8 mouse cellular contexts compared by ENCODE assay signal in genomic region chr2:162998528-162999230, GRCm38 (mm10). TPM values are rescaled to one million over a fixed set of nuclear protein-coding genes. Genes with fewer than 3 reads are reported as not detected.
A peak's percentile ranks its signal among the peaks of the same experiment; 100 is the strongest.
DNase-seq lines count a peak whose midpoint lies in the region; ATAC-seq and TF ChIP-seq lines count a peak whose summit lies in the region.

No protein-coding gene starts in this region.

- no peaks in the 10 kb centered on the region for H3K9me3 ChIP-seq in intestine, embryonic 16.5 days (ENCODE audit: control insufficient read depth, low read length)
- H3K9me3 ChIP-seq in limb, embryonic 13.5 days, result no peaks in the 10 kb centered on the region
- no peaks in the 10 kb centered on the region for H3K9me3 ChIP-seq in midbrain, embryonic 14.5 days (ENCODE audit: control insufficient read depth, low read length)

- 0 out of 2 replicates have a peak, but pooled peaks cover 3% of the 10 kb centered on the region for H3K27me3 ChIP-seq in intestine, embryonic 16.5 days (replicated peaks; ENCODE audit: control insufficient read depth, insufficient read depth, low read length)
- H3K27me3 ChIP-seq in limb, embryonic 13.5 days, result no peaks in the 10 kb centered on the region; the same call in 1 of the 2 replicates
- no peaks in the 10 kb centered on the region for H3K27me3 ChIP-seq in midbrain, embryonic 14.5 days (ENCODE audit: control insufficient read depth, insufficient read depth, low read length)

- H3K36me3 ChIP-seq in intestine, embryonic 16.5 days (ENCODE audit: control insufficient read depth, insufficient read depth, low read length), result no peaks in the 10 kb centered on the region
- no peaks in the 10 kb centered on the region for H3K36me3 ChIP-seq in limb, embryonic 13.5 days
- no peaks in the 10 kb centered on the region for H3K36me3 ChIP-seq in midbrain, embryonic 14.5 days (ENCODE audit: control insufficient read depth, insufficient read depth, low read length)

- no peak overlapping the region for H3K27ac ChIP-seq in cortical plate, adult 2 months (ENCODE audit: insufficient read depth, low read length)
- H3K27ac ChIP-seq in intestine, embryonic 16.5 days (ENCODE audit: low read length), result no peak overlapping the region
- no peak overlapping the region for H3K27ac ChIP-seq in limb, embryonic 13.5 days
- H3K27ac ChIP-seq in midbrain, embryonic 14.5 days (replicated peaks; ENCODE audit: low read depth, low read length), result no peak overlapping the region

- no peak for TF ChIP-seq POLR2A in cortical plate, adult 2 months (IDR thresholded peaks at IDR 0.05; ENCODE audit: extremely low read depth, insufficient read depth, low read length)

- H3K4me3 ChIP-seq in cortical plate, adult 2 months (ENCODE audit: insufficient read depth, low read length), result no peak overlapping the region
- H3K4me3 ChIP-seq in intestine, embryonic 16.5 days (ENCODE audit: low read length), result no peak overlapping the region
- H3K4me3 ChIP-seq in limb, embryonic 13.5 days, result peak overlapping the region; percentile 15; the same call in 1 of the 2 replicates
- no peak overlapping the region for H3K4me3 ChIP-seq in midbrain, embryonic 14.5 days (replicated peaks; ENCODE audit: low read depth, low read length)

- H3K9ac ChIP-seq in intestine, embryonic 16.5 days (ENCODE audit: low read depth, low read length), result no peak overlapping the region
- H3K9ac ChIP-seq in limb, embryonic 13.5 days, result 0 out of 2 replicates have a peak overlapping the region, but pooled peaks have one; percentile 19
- no peak overlapping the region for H3K9ac ChIP-seq in midbrain, embryonic 14.5 days (replicated peaks; ENCODE audit: low read length)

- peak; percentile 84 for ATAC-seq in granulocyte monocyte progenitor cell, adult 5-6 weeks (replicated peaks; ENCODE audit: poor library complexity, severe bottlenecking)
- ATAC-seq in intestine, embryonic 16.5 days, result peak; percentile 70
- peak; percentile 79 for ATAC-seq in limb, embryonic 13.5 days (ENCODE audit: low FRiP score, low read depth)
- no peak for ATAC-seq in midbrain, embryonic 14.5 days (ENCODE audit: low FRiP score, low TSS enrichment)

- TF ChIP-seq CTCF in cortical plate, adult 2 months (IDR thresholded peaks at IDR 0.05; ENCODE audit: extremely low read depth, insufficient read depth, low read length), result peak; percentile 91

- H3K4me1 ChIP-seq in cortical plate, adult 2 months (ENCODE audit: control insufficient read depth, insufficient read depth, low read length), result no peaks in the 10 kb centered on the region
- no peaks in the 10 kb centered on the region for H3K4me1 ChIP-seq in intestine, embryonic 16.5 days (ENCODE audit: control insufficient read depth, insufficient read depth, low read length)
- no peaks in the 10 kb centered on the region for H3K4me1 ChIP-seq in limb, embryonic 13.5 days
- H3K4me1 ChIP-seq in midbrain, embryonic 14.5 days (ENCODE audit: control insufficient read depth, insufficient read depth, low read length), result 0 out of 2 replicates have a peak, but pooled peaks cover 4% of the 10 kb centered on the region

- WGBS in intestine, embryonic 16.5 days, result 26% methylated on average over 18 of the region's 18 CpGs
- WGBS in limb, embryonic 13.5 days, result 35% methylated on average over 18 of the region's 18 CpGs
- 30% methylated on average over 18 of the region's 18 CpGs for WGBS in midbrain, embryonic 14.5 days

- peak; percentile 55 for DNase-seq in A20 (ENCODE audit: low read depth, low spot score)
- peak; percentile 56 for DNase-seq in adipocyte (ENCODE audit: low spot score)
- peak; percentile 89 for DNase-seq in midbrain, embryonic 14.5 days
- peak; percentile 11 to 18 for DNase-seq in spleen, postnatal 36 days (ENCODE audit: low spot score in 2 of 2)

- peak overlapping the region; percentile 43 for H3K4me2 ChIP-seq in intestine, embryonic 16.5 days (ENCODE audit: low read depth, low read length)
- peak overlapping the region; percentile 55 for H3K4me2 ChIP-seq in limb, embryonic 13.5 days (replicated peaks)
- peak overlapping the region; percentile 38 for H3K4me2 ChIP-seq in midbrain, embryonic 14.5 days (ENCODE audit: low read length)

RNA-seq across cellular contexts. Expression of gene Sgk2, which starts 11.5 kb away (rescaled TPM):
- 2.4 and 2.8 TPM in 2 replicates for polyA plus RNA-seq in cortical plate, adult 2 months (2012; rRNA removed)
- not detected in 2 replicates for total RNA-seq in granulocyte monocyte progenitor cell, adult 5-6 weeks (2014; fragmentation: Nextera tagmentation)
- not detected in 2 replicates for total RNA-seq in granulocyte monocyte progenitor cell, adult 5-6 weeks (2017)
- 1.2 and 2.1 TPM in 2 replicates for polyA plus RNA-seq in intestine, embryonic 16.5 days (2015; fragmentation: Nextera tagmentation; extraction: Ambion mirVana)
- polyA plus RNA-seq in limb, embryonic 13.5 days (2015; fragmentation: Nextera tagmentation; extraction: Ambion mirVana), result 0.05 TPM in 1 of 2 replicates, not detected in the other
- 0.12 TPM in 1 of 2 replicates, not detected in the other for polyA plus RNA-seq in midbrain, embryonic 14.5 days (2014; fragmentation: Nextera tagmentation; extraction: Ambion mirVana)

RNA-seq across cellular contexts. Expression of gene Ift52, which starts 18.5 kb away (rescaled TPM):
- 34.0 and 34.2 TPM in 2 replicates for polyA plus RNA-seq in cortical plate, adult 2 months (2012; rRNA removed)
- total RNA-seq in granulocyte monocyte progenitor cell, adult 5-6 weeks (2014; fragmentation: Nextera tagmentation), result 39.4 and 42.5 TPM in 2 replicates
- total RNA-seq in granulocyte monocyte progenitor cell, adult 5-6 weeks (2017), result 19.9 and 23.8 TPM in 2 replicates
- 44.0 and 48.1 TPM in 2 replicates for polyA plus RNA-seq in intestine, embryonic 16.5 days (2015; fragmentation: Nextera tagmentation; extraction: Ambion mirVana)
- 55.3 and 56.9 TPM in 2 replicates for polyA plus RNA-seq in limb, embryonic 13.5 days (2015; fragmentation: Nextera tagmentation; extraction: Ambion mirVana)
- 34.0 and 50.2 TPM in 2 replicates for polyA plus RNA-seq in midbrain, embryonic 14.5 days (2014; fragmentation: Nextera tagmentation; extraction: Ambion mirVana)

RNA-seq across cellular contexts. Expression of gene L3mbtl1, which starts 55.4 kb away (rescaled TPM):
- polyA plus RNA-seq in cortical plate, adult 2 months (2012; rRNA removed), result 17.5 and 19.4 TPM in 2 replicates
- not detected in 2 replicates for total RNA-seq in granulocyte monocyte progenitor cell, adult 5-6 weeks (2014; fragmentation: Nextera tagmentation)
- not detected in 2 replicates for total RNA-seq in granulocyte monocyte progenitor cell, adult 5-6 weeks (2017)
- polyA plus RNA-seq in intestine, embryonic 16.5 days (2015; fragmentation: Nextera tagmentation; extraction: Ambion mirVana), result 0.09 TPM in 2 replicates
- 0.13 and 0.20 TPM in 2 replicates for polyA plus RNA-seq in limb, embryonic 13.5 days (2015; fragmentation: Nextera tagmentation; extraction: Ambion mirVana)
- polyA plus RNA-seq in midbrain, embryonic 14.5 days (2014; fragmentation: Nextera tagmentation; extraction: Ambion mirVana), result 1.6 and 3.0 TPM in 2 replicates

RNA-seq across cellular contexts. Expression of gene Mybl2, which starts 55.8 kb away (rescaled TPM):
- 2.0 and 2.3 TPM in 2 replicates for polyA plus RNA-seq in cortical plate, adult 2 months (2012; rRNA removed)
- 60.2 and 71.5 TPM in 2 replicates for total RNA-seq in granulocyte monocyte progenitor cell, adult 5-6 weeks (2014; fragmentation: Nextera tagmentation)
- 40.6 and 42.4 TPM in 2 replicates for total RNA-seq in granulocyte monocyte progenitor cell, adult 5-6 weeks (2017)
- 18.0 and 19.0 TPM in 2 replicates for polyA plus RNA-seq in intestine, embryonic 16.5 days (2015; fragmentation: Nextera tagmentation; extraction: Ambion mirVana)
- polyA plus RNA-seq in limb, embryonic 13.5 days (2015; fragmentation: Nextera tagmentation; extraction: Ambion mirVana), result 23.8 and 26.3 TPM in 2 replicates
- 2.4 and 4.2 TPM in 2 replicates for polyA plus RNA-seq in midbrain, embryonic 14.5 days (2014; fragmentation: Nextera tagmentation; extraction: Ambion mirVana)

Comparison
In these comparisons a context has a peak if more than half of its experiments do, and no peak if none do; other contexts are left out.
1. DNase-seq: peak in every context shown above with its lines; median percentile 89 in midbrain, embryonic 14.5 days; 56 in adipocyte; 55 in A20; 14 in spleen, postnatal 36 days.